Mouse (Mus musculus) CH12.LX (cell line): ENCODE measurements around the gene Ptprd. TPM values are rescaled to one million over a fixed set of nuclear protein-coding genes. Genes with fewer than 3 reads are reported as not detected.

Experiments used
- DNase-seq: peaks from one replicate; pipeline ENCODE4 v3.0.0-alpha.2; 2013; ENCODE audit errors: extremely low read depth
- H3K27ac ChIP-seq: 2 replicates; pipeline ENCODE4 v1.5.1; 2012; ENCODE audit warnings: low read depth, mild to moderate bottlenecking, control low read depth, moderate library complexity; ENCODE audit not compliant: insufficient read depth
- H3K27me3 ChIP-seq: replicated peaks from 2 replicates; pipeline ENCODE3; 2012; ENCODE audit warnings: inconsistent platforms
- H3K36me3 ChIP-seq, 2 experiments: replicated peaks in 1 of 2; 2 replicates each; pipeline versions ENCODE3 to v1.6.1; 2012; ENCODE audit warnings: inconsistent platforms in 1 of 2, low read length in 1 of 2, mild to moderate bottlenecking in 1 of 2, mixed read lengths in 1 of 2, moderate library complexity in 1 of 2; ENCODE audit not compliant: control insufficient read depth in 1 of 2, insufficient read depth in 1 of 2
- H3K4me1 ChIP-seq, 2 experiments: 2 replicates each; pipeline ENCODE4 v1.6.1; 2012; ENCODE audit warnings: inconsistent platforms in 1 of 2, moderate library complexity in 1 of 2; ENCODE audit not compliant: insufficient read depth in 2 of 2, control insufficient read depth in 1 of 2
- H3K4me2 ChIP-seq: 2 replicates; pipeline ENCODE4 v1.6.1; 2012; ENCODE audit warnings: low read depth, mild to moderate bottlenecking, control low read depth; ENCODE audit not compliant: poor library complexity, insufficient read depth, severe bottlenecking
- H3K4me3 ChIP-seq, 3 experiments: fragments of 150-350 bp in 1 of 3; sonication (generic) in 1 of 3; replicated peaks in 1 of 3; 2 replicates each; pipeline versions ENCODE3 to v1.5.1; 2011 to 2012; ENCODE audit warnings: low read depth in 2 of 3, low read length in 2 of 3, mild to moderate bottlenecking in 2 of 3, moderate library complexity in 2 of 3, control low read depth in 1 of 3, improper control_type of control experiment in 1 of 3, inconsistent platforms in 1 of 3, mixed read lengths in 1 of 3; ENCODE audit not compliant: poor library complexity in 1 of 3
- H3K79me2 ChIP-seq: replicated peaks from 2 replicates; pipeline ENCODE4 v1.6.1; 2012; ENCODE audit warnings: mild to moderate bottlenecking, moderate library complexity; ENCODE audit not compliant: control insufficient read depth, poor library complexity, insufficient read depth, severe bottlenecking; ENCODE audit errors: extremely low read depth
- H3K9ac ChIP-seq: 2 replicates; pipeline ENCODE4 v1.6.1; 2012; ENCODE audit warnings: low read depth, mild to moderate bottlenecking, control low read depth, moderate library complexity; ENCODE audit not compliant: insufficient read depth
- H3K9me3 ChIP-seq: replicated peaks from 2 replicates; pipeline ENCODE3; 2012; ENCODE audit warnings: low read length, inconsistent platforms, mixed read lengths
- CHD1 ChIP-seq: IDR thresholded peaks from 2 replicates; pipeline ENCODE4 v1.6.1; 2012; ENCODE audit warnings: low read depth, low read length, improper control_type of control experiment, inconsistent platforms
- E2F4 ChIP-seq: IDR thresholded peaks from 2 replicates; pipeline ENCODE4 v1.6.1; 2011; ENCODE audit warnings: low read depth, low read length, improper control_type of control experiment; ENCODE audit not compliant: insufficient replicate concordance
- ELF1 ChIP-seq: IDR thresholded peaks from 2 replicates; pipeline ENCODE4 v1.6.1; 2014; ENCODE audit warnings: low read depth, mild to moderate bottlenecking, inconsistent platforms, low read length, improper control_type of control experiment
- ETS1 ChIP-seq: conservative IDR thresholded peaks from 2 replicates; pipeline ENCODE4 v1.6.1; 2012; ENCODE audit warnings: low read depth, mild to moderate bottlenecking, inconsistent platforms, low read length, improper control_type of control experiment, moderate library complexity
- GABPA ChIP-seq: IDR thresholded peaks from 2 replicates; pipeline ENCODE4 v1.6.1; 2012; ENCODE audit warnings: low read depth, low read length, improper control_type of control experiment, inconsistent platforms; ENCODE audit not compliant: insufficient replicate concordance
- IRF4 ChIP-seq: IDR thresholded peaks from 2 replicates; pipeline ENCODE4 v1.6.1; 2014; ENCODE audit warnings: low read depth, mild to moderate bottlenecking, inconsistent platforms, low read length, improper control_type of control experiment
- JUND ChIP-seq: conservative IDR thresholded peaks from 2 replicates; pipeline ENCODE4 v1.6.1; 2011; ENCODE audit warnings: low read depth, low read length, improper control_type of control experiment
- KAT2A ChIP-seq: IDR thresholded peaks from 2 replicates; pipeline ENCODE4 v1.6.1; 2012; ENCODE audit warnings: low read length, improper control_type of control experiment, inconsistent platforms; ENCODE audit not compliant: insufficient replicate concordance
- MEF2A ChIP-seq: IDR thresholded peaks from 2 replicates; pipeline ENCODE4 v1.6.1; 2014; ENCODE audit warnings: low read depth, mild to moderate bottlenecking, inconsistent platforms, low read length, improper control_type of control experiment, borderline replicate concordance
- MYC ChIP-seq: IDR thresholded peaks from 2 replicates; pipeline ENCODE4 v1.6.1; 2011; ENCODE audit warnings: low read depth, mild to moderate bottlenecking, improper control_type of control experiment, low read length
- SIN3A ChIP-seq: IDR thresholded peaks from 2 replicates; pipeline ENCODE4 v1.6.1; 2012; ENCODE audit warnings: low read length, improper control_type of control experiment, inconsistent platforms
- TBP ChIP-seq: conservative IDR thresholded peaks from 2 replicates; pipeline ENCODE4 v1.6.1; 2011; ENCODE audit warnings: low read depth, low read length, improper control_type of control experiment
- USF1 ChIP-seq: IDR thresholded peaks from 2 replicates; pipeline ENCODE4 v1.6.1; 2014; ENCODE audit warnings: low read depth, mild to moderate bottlenecking, inconsistent platforms, low read length, improper control_type of control experiment
- USF2 ChIP-seq: conservative IDR thresholded peaks from 2 replicates; pipeline ENCODE4 v1.6.1; 2011; ENCODE audit warnings: low read depth, low read length, improper control_type of control experiment
- ZC3H11A ChIP-seq: IDR thresholded peaks from 2 replicates; pipeline ENCODE4 v1.6.1; 2012; ENCODE audit warnings: low read depth, mild to moderate bottlenecking, inconsistent platforms, low read length, improper control_type of control experiment
- ZKSCAN1 ChIP-seq: IDR thresholded peaks from 2 replicates; pipeline ENCODE4 v1.6.1; 2012; ENCODE audit warnings: low read depth, inconsistent platforms, low read length, improper control_type of control experiment, borderline replicate concordance
- dilution Hi-C: fragments of 300-500 bp; cut with MboI; formaldehyde crosslinking; loops from 2 replicates; pipeline ENCODE4 v1.14.3; 2020; ENCODE audit warnings: low sequenced_read_pairs; ENCODE audit not compliant: extremely low pct_unique_long_range_greater_than_20kb, extremely low pct_ligation_motif_present
- in situ Hi-C: fragments of 300-500 bp; cut with MboI; formaldehyde crosslinking; loops from 3 replicates; pipeline ENCODE4 v1.14.3; 2019; ENCODE audit warnings: low sequenced_read_pairs, low pct_ligation_motif_present, low pct_unique_long_range_greater_than_20kb, mixed read lengths
- polyA plus RNA-seq: library from polyadenylated mRNA; unstranded; fragments of >175 nt; gene quantifications from 2 replicates; pipeline ENCODE4 v1.2.1, GENCODE M21; 2012; ENCODE audit warnings: low read depth; ENCODE audit not compliant: insufficient read length
- total RNA-seq, 2 experiments: library from RNA; depleted of rRNA; stranded (reverse); fragments of 300-350 nt in 1 of 2; fragments of >200 nt in 1 of 2; gene quantifications; 2 replicates each; pipeline ENCODE4 v1.2.3; 2012 to 2014

Ptprd gene
- total and polyA plus RNA-seq, 3 experiments: not detected

- Histone ChIP-seq H3K36me3 (no peaks in the 10 kb centered on the region), H3K79me2 (no peaks in the 10 kb centered on the region), H3K4me3 (no peak overlapping the region), H3K27ac (no peak overlapping the region), H3K9ac (no peak overlapping the region), H3K27me3 (no peaks in the 10 kb centered on the region), H3K9me3 (peaks cover 10% of the 10 kb centered on the region), H3K4me1 (no peaks in the 10 kb centered on the region), H3K4me2 (no peak overlapping the region)
- dilution Hi-C loops: no loop called here
- DNase-seq: no peak
- in situ Hi-C loops: no loop called here
- no peak for TF ChIP-seq TBP
- TF ChIP-seq SIN3A: no peak
- no peak for TF ChIP-seq USF2
- no peak for TF ChIP-seq ZC3H11A
- TF ChIP-seq GABPA: no peak
- TF ChIP-seq JUND: no peak
- no peak for TF ChIP-seq IRF4
- TF ChIP-seq ELF1: no peak
- TF ChIP-seq ETS1: no peak
- TF ChIP-seq USF1: no peak
Measured at GRCm38 (mm10) chr4:78097526-78097925, 114.2 kb downstream of the Ptprd start.

GRCm38 (mm10) chr4:78082744-78083143, 129.0 kb downstream of the Ptprd start:
- Histone ChIP-seq H3K4me1 (no peaks in the 10 kb centered on the region), H3K4me2 (no peak overlapping the region), H3K27me3 (no peaks in the 10 kb centered on the region), H3K36me3 (no peaks in the 10 kb centered on the region), H3K79me2 (no peaks in the 10 kb centered on the region), H3K9ac (no peak overlapping the region), H3K27ac (no peak overlapping the region), H3K4me3 (no peak overlapping the region), H3K9me3 (peaks cover 16% of the 10 kb centered on the region)
- in situ Hi-C loops: no loop called here
- DNase-seq: no peak
- dilution Hi-C loops: no loop called here
- TF ChIP-seq MEF2A: no peak
- no peak for TF ChIP-seq USF2
- no peak for TF ChIP-seq CHD1
- no peak for TF ChIP-seq ZKSCAN1
- TF ChIP-seq KAT2A: no peak
- TF ChIP-seq ETS1: no peak
- TF ChIP-seq E2F4: no peak
- no peak for TF ChIP-seq MYC
